Mouse (Mus musculus): ENCODE measurements around the gene Wnt3a. TPM values are rescaled to one million over a fixed set of nuclear protein-coding genes. Genes with fewer than 3 reads are reported as not detected.
A peak's percentile ranks its signal among the peaks of the same experiment; 100 is the strongest.

Wnt3a gene
- polyA plus RNA-seq, 2 experiments = 1.2 to 1.3 TPM

- ATAC-seq (ENCODE audit: low FRiP score, low read depth) (no peak), DNase-seq (ENCODE audit: low spot score) (no peak)
- Histone ChIP-seq H3K4me2 (replicated peaks; ENCODE audit: low read depth, low read length, severe bottlenecking) (no peak overlapping the region), H3K9me3 (ENCODE audit: control insufficient read depth, low read length) (no peaks in the 10 kb centered on the region), H3K27ac (replicated peaks; ENCODE audit: low read depth, low read length) (no peak overlapping the region), H3K9ac (ENCODE audit: low read depth, low read length, severe bottlenecking) (no peak overlapping the region), H3K4me3 (replicated peaks; ENCODE audit: low read length) (no peak overlapping the region), H3K4me1 (ENCODE audit: control insufficient read depth, insufficient read depth, low read length) (peaks cover 3% of the 10 kb centered on the region; the same call in 1 of the 2 replicates), H3K27me3 (ENCODE audit: control insufficient read depth, insufficient read depth, low read length) (no peaks in the 10 kb centered on the region), H3K36me3 (ENCODE audit: control insufficient read depth, insufficient read depth, low read length) (no peaks in the 10 kb centered on the region)
- WGBS = 80% methylated on average over 2 of the region's 2 CpGs
- no peak for TF ChIP-seq POLR2A (IDR thresholded peaks at IDR 0.05; ENCODE audit: borderline replicate concordance, extremely low read depth, insufficient read depth, insufficient read length)
Measured at GRCm38 (mm10) chr11:59232797-59233196, 57.8 kb downstream of the Wnt3a start.

GRCm38 (mm10) chr11:59230144-59230760 is 60.3 kb downstream of the Wnt3a start:
- no peak overlapping the region for H3K4me2 ChIP-seq (replicated peaks; ENCODE audit: low read depth, low read length, severe bottlenecking)
- no peak overlapping the region for H3K4me3 ChIP-seq (replicated peaks; ENCODE audit: low read length)
- peak; percentile 45 for DNase-seq (ENCODE audit: low spot score)
- H3K27ac ChIP-seq (replicated peaks; ENCODE audit: low read depth, low read length) = no peak overlapping the region
- no peaks in the 10 kb centered on the region for H3K27me3 ChIP-seq (ENCODE audit: control insufficient read depth, insufficient read depth, low read length)
- H3K4me1 ChIP-seq (ENCODE audit: control insufficient read depth, insufficient read depth, low read length) = peaks cover 19% of the 10 kb centered on the region
- 16% methylated on average over 7 of the region's 7 CpGs for WGBS
- H3K9ac ChIP-seq (ENCODE audit: low read depth, low read length, severe bottlenecking) = no peak overlapping the region; the same call in 1 of the 2 replicates
- 0 out of 2 replicates have a peak, but pooled peaks cover 1% of the 10 kb centered on the region for H3K36me3 ChIP-seq (ENCODE audit: control insufficient read depth, insufficient read depth, low read length)
- no peak for ATAC-seq (ENCODE audit: low FRiP score, low read depth)
- no peaks in the 10 kb centered on the region for H3K9me3 ChIP-seq (ENCODE audit: control insufficient read depth, low read length)
- TF ChIP-seq POLR2A (IDR thresholded peaks at IDR 0.05; ENCODE audit: borderline replicate concordance, extremely low read depth, insufficient read depth, insufficient read length) = no peak

GRCm38 (mm10) chr11:59228122-59228953 is 62.2 kb downstream of the Wnt3a start, which contains the start of gene Arf1:
Gene Arf1 (minus strand): TSS chr11:59228270.
- Histone ChIP-seq H3K4me1 (ENCODE audit: control insufficient read depth, insufficient read depth, low read length) (peaks cover 33% of the 10 kb centered on the region), H3K27me3 (ENCODE audit: control insufficient read depth, insufficient read depth, low read length) (no peaks in the 10 kb centered on the region), H3K27ac (replicated peaks; ENCODE audit: low read depth, low read length) (peak within 1 kb of the TSS; percentile 98), H3K4me2 (replicated peaks; ENCODE audit: low read depth, low read length, severe bottlenecking) (peak within 1 kb of the TSS; percentile 77), H3K9ac (ENCODE audit: low read depth, low read length, severe bottlenecking) (peak within 1 kb of the TSS; percentile 100), H3K9me3 (ENCODE audit: control insufficient read depth, low read length) (no peaks in the 10 kb centered on the region), H3K36me3 (ENCODE audit: control insufficient read depth, insufficient read depth, low read length) (peaks cover 17% of the 10 kb centered on the region), H3K4me3 (replicated peaks; ENCODE audit: low read length) (peak within 1 kb of the TSS; percentile 100)
- ATAC-seq (ENCODE audit: low FRiP score, low read depth) = peak; percentile 96
- 6% methylated on average over 40 of the region's 59 CpGs for WGBS
- peak; percentile 81; the same call in 1 of the 2 replicates for TF ChIP-seq POLR2A (IDR thresholded peaks at IDR 0.05; ENCODE audit: borderline replicate concordance, extremely low read depth, insufficient read depth, insufficient read length)
- DNase-seq (ENCODE audit: low spot score) = peak; percentile 96

- peak overlapping the region; percentile 98 for H3K27ac ChIP-seq (replicated peaks; ENCODE audit: low read depth, low read length)
- no peaks in the 10 kb centered on the region for H3K27me3 ChIP-seq (ENCODE audit: control insufficient read depth, insufficient read depth, low read length)
- H3K4me1 ChIP-seq (ENCODE audit: control insufficient read depth, insufficient read depth, low read length) = peaks cover 35% of the 10 kb centered on the region
- 1% methylated on average over 38 of the region's 51 CpGs for WGBS
- no peak for DNase-seq (ENCODE audit: low spot score)
- H3K9ac ChIP-seq (ENCODE audit: low read depth, low read length, severe bottlenecking) = peak overlapping the region; percentile 100
- H3K36me3 ChIP-seq (ENCODE audit: control insufficient read depth, insufficient read depth, low read length) = peaks cover 20% of the 10 kb centered on the region
- peak; percentile 75 for ATAC-seq (ENCODE audit: low FRiP score, low read depth)
- no peaks in the 10 kb centered on the region for H3K9me3 ChIP-seq (ENCODE audit: control insufficient read depth, low read length)
- peak overlapping the region; percentile 77 for H3K4me2 ChIP-seq (replicated peaks; ENCODE audit: low read depth, low read length, severe bottlenecking)
- no peak for TF ChIP-seq POLR2A (IDR thresholded peaks at IDR 0.05; ENCODE audit: borderline replicate concordance, extremely low read depth, insufficient read depth, insufficient read length)
- peak overlapping the region; percentile 100 for H3K4me3 ChIP-seq (replicated peaks; ENCODE audit: low read length)
Measured at GRCm38 (mm10) chr11:59227604-59228121, 62.9 kb downstream of the Wnt3a start.

All from limb, embryonic 14.5 days (tissue).